Mouse (Mus musculus) embryo, embryonic 10.5 days (tissue): ENCODE measurements around the gene Amacr.

Experiments
- DNase-seq: peaks from one replicate; pipeline ENCODE4 v3.0.0-alpha.2; 2015; ENCODE audit warnings: low spot score

Gene Amacr

DNA sequence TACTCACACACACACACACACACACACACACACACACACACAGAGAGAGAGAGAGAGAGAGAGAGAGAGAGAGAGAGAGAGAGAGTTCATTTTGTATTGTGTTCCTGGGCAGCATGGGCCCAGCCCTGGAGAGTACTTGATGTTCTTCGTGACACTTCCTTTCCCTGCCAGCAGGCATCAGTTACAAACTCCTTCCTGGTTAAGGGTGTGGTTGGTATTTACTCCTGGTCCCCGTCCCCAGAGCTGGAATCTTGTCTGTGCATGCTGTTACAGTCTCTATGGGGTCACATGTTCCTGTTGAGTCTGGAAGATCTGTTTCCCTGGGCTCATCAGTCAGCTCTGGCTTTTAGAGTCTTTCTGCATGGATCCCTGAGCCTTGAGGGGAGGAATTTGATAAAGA is 8.9 kb downstream of the Amacr start:
- DNase-seq = no peak

GRCm38 (mm10) chr15:10991566-10991965 is 10.0 kb downstream of the Amacr start:
- DNase-seq = no peak

DNA sequence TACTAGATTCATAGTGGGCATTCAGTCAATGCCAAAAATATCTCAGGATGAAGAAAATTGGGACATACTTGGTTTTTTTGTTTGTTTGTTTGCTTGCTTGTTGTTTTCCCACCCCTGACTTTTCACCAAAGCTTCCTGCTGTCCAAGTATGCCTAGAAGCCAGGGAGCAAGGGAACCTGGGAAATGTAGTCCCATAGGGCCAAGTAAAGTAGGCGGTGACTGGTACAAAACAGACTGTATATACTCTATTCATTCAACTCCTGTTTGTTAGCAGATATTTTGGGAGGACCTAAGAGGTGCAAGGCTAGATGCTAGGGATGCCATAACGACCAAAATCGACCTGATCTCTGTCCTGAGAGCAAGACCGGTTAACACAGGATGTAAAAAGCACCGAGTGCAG is 18.3 kb downstream of the Amacr start:
- no peak for DNase-seq

GRCm38 (mm10) chr15:11000421-11000820 is 18.9 kb downstream of the Amacr start, which contains the start of gene Slc45a2:
Gene Slc45a2 (plus strand): TSS chr15:11000721.
- no peak for DNase-seq

DNA sequence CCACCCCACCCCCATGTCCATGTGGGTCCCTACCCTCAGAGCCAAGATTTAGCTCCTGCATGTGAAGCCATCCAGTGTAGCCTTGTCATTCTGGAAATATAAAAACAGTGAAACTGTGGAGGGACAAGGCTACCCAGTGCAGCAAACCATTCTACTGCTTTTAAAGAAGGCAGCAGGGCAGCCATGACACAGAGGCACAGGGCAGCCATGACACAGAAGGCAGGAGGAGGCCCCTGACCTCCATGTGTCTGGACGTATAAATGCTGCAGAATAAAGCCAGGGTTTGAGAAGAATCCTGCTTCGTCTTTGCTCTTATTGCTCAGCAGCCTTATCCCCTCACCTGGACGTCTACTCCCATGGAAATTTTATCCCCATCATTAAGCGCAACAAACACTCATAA is 22.2 kb downstream of the Amacr start:
- no peak for DNase-seq

GRCm38 (mm10) chr15:11004646-11005045 is 23.1 kb downstream of the Amacr start:
- DNase-seq = no peak

- DNase-seq = peak; percentile 42
These were observed 27.2 kb downstream of the Amacr start for GRCm38 (mm10) chr15:11008756-11009155.

DNA sequence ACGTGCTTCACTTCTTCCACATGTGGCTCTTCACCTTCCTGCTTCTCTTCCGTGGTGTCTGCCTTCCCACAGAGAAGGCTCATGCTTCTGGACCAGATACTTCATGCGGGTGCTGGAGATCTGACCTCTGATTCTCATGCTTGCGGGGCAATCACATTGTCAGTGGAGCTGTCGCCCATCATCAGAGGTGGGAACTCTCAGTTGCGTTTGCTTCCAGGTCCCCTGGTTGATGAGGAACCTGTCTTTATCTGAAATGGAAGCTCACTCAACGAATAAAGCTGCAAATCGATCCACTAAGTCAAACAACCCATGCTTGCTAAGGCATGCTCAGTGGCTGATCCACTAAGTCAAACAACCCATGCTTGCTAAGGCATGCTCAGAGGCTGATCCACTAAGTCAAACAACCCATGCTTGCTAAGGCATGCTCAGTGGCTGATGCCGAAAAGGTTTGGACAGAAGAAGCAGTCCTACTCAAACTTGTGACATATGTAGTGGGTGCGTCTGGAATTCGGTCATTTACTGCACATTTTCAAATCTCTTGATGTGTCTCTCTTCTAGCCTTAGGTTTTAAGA is 29.5 kb downstream of the Amacr start:
- DNase-seq = no peak

- no peak for DNase-seq
These were observed 33.4 kb downstream of the Amacr start for GRCm38 (mm10) chr15:11014931-11015330.

GRCm38 (mm10) chr15:11026801-11027561 is 45.4 kb downstream of the Amacr start:
- no peak for DNase-seq

- DNase-seq = no peak
These were observed 48.6 kb downstream of the Amacr start for GRCm38 (mm10) chr15:11030188-11030587.

GRCm38 (mm10) chr15:11035947-11036474 is 54.5 kb downstream of the Amacr start:
- DNase-seq = peak; percentile 32

DNA sequence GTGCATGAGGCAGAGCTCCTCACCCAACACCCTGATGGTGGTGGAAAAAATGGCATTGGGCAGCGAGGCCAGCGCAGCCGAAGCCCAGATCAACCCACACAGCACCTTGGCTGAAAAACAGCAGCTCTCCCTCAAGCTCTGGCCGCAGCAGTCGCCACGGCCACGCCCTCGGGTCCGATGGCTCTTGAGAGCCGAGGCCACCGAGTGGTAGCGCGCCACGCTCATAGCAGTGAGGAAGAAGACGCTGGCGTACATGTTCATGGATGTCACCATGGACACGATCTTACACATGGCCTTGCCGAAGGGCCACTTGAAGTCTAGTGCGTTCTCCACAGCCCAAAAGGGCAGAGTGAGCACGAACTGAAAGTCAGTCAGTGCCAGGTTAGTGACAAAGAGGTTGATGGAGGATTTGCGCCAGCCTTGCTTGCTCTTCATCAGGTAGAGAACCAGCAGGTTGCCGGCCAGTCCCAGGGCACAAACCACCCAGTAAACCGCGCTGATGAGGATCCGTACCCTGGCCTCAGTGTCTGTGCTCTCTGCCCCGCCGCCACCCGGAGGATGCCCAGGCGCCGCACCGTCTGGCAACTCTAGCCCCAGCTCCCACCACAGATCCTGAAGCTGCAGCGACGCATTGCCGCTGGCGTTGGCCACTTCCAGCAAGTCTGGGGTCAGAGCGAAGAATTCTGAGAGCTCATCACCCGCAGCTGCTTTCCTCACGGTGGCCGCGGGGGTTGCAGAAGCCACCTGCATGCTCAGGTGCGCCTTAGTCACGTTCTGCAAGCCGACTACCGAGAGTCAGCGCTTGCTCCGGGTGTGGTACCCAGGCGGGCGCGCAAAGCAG is 55.2 kb downstream of the Amacr start:
- DNase-seq = peak; percentile 49

DNA sequence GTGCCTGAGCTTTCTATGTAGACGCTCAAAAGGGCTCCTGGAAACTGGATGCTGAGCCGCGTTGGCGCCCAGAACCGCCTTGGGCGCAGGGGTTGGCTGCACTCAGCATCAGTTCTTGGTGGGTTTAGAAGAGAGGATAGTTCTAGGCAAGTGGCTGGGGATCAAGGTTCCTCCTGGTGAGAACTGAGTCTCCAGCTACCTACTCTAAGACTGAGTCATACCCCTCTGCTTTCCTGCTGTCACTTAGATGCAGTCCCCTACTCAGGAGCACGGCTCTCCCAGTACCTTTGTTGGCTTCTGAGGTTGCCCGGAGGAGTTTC is 55.8 kb downstream of the Amacr start:
- DNase-seq = peak; percentile 24

GRCm38 (mm10) chr15:11037711-11038110 is 56.2 kb downstream of the Amacr start, which contains the start of gene Rxfp3:
Gene Rxfp3 (minus strand): TSS chr15:11037991.
- DNase-seq = peak; percentile 43

DNA sequence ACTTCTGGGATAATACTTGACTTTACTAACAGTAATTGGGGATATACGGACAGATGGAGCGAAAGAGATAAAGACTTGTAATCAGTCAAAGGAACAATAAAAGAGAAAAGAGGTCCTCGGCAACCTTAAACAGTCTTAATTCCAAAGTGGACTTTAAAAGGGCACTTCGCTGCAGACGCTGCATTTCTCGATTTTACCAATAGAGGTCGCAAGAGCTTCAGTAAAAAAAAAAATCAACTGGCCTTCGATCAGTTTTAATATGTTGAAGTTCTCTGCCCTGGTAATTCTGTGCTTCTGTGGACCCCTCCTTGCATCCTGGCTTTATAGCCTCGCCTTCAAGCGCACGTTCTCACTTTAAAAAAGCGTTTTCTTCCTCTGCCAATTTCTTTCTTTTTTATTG is 56.9 kb downstream of the Amacr start:
- peak; percentile 88 for DNase-seq

DNA sequence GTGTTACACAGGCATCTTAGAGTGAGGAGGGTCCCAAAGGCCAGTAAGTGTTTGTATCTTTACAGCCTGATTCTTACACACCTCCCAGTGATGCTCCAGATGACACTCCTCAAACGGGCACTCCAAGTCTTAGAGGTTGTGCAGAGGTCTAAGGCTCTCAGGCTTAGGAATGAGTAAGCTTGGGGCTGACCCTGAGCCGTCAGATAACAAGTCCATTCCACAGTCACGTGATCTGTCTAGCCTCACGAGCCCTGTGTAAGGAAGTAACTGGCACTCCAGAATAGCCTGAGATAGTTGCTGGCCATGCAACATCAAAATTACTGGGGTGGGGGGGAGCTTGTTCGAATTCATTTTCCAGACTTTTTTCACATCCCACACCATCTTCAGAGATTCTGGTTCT is 58.5 kb downstream of the Amacr start:
- DNase-seq = no peak

DNA sequence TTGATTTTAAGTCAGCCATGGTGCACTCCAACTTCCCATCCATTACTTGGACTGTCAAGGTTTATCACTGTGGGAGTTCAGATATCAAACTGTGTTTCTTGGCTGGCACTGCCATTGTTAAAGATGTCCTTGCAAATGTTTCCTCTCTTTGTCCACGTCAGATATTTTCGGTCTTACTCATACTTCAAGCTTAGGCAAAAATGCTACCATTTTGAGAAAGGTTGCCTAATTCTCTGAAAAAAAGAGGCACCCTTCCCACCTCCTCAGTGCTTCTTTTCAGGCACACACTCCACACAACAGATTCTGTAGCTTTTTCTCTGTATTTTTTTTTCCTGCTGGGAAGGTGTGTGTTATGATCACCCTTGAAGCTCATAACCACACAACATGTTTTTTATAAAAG is 59.7 kb downstream of the Amacr start:
- DNase-seq = no peak

- no peak for DNase-seq
These were observed 61.3 kb downstream of the Amacr start for GRCm38 (mm10) chr15:11042828-11043227.
